11 mouse cellular contexts compared by ENCODE assay signal in the genomic region with DNA sequence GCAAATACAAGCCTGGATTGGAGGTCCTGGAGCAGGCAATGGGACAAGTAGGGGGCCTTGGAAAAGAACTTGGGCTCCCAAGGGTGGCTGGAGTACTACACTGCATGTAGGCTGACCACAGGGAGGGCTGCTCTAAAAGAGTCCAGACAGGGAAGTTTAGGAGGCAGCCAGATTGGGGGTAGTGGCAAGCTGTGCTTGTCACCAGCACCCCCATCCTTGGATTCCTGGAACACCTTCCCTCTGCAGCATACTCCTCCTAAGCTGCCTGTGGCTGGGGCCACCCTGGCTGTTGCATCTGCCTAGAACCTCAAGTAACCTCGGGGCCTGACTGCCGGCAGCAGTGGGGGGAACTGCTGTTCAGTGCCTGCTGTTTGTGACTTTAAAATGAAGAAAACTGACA. TPM values are rescaled to one million over a fixed set of nuclear protein-coding genes. Genes with fewer than 3 reads are reported as not detected.
DNase-seq lines count a peak whose midpoint lies in the region; ATAC-seq and TF ChIP-seq lines count a peak whose summit lies in the region.
"Had no signal": no experiment of that assay in that cellular context is flagged by ENCODE, and none has a peak within 500 bp of the region (broad histone marks: within the 10 kb centered on the region; RNA-seq: fewer than 3 reads in every experiment).

No protein-coding gene starts in this region.

- WGBS in heart, embryonic 15.5 days: 56% methylated on average over 2 of the region's 2 CpGs
- WGBS in lung, postnatal 0 days: 70% methylated on average over 2 of the region's 2 CpGs
- WGBS in liver, postnatal 0 days (ENCODE audit: insufficient replicate concordance): 67% methylated on average over 2 of the region's 2 CpGs

- H3K27ac ChIP-seq in heart, embryonic 15.5 days: peak overlapping the region; percentile 50
- no peak overlapping the region for H3K27ac ChIP-seq in lung, postnatal 0 days (ENCODE audit: low read length)
- peak overlapping the region; percentile 52; the same call in 1 of the 2 replicates for H3K27ac ChIP-seq in liver, postnatal 0 days (ENCODE audit: low read depth)
- H3K27ac ChIP-seq: limb, embryonic 15.5 days had no signal

- no peaks in the 10 kb centered on the region for H3K27me3 ChIP-seq in heart, embryonic 15.5 days
- no peaks in the 10 kb centered on the region for H3K27me3 ChIP-seq in lung, postnatal 0 days (replicated peaks; ENCODE audit: insufficient read depth, low read length)
- no peaks in the 10 kb centered on the region for H3K27me3 ChIP-seq in liver, postnatal 0 days (ENCODE audit: insufficient read depth, low read length)
- H3K27me3 ChIP-seq: limb, embryonic 15.5 days had no signal

- no peak for TF ChIP-seq CTCF in lung, postnatal 0 days (IDR thresholded peaks at IDR 0.05)
- no peak for TF ChIP-seq CTCF in liver, postnatal 0 days (IDR thresholded peaks at IDR 0.05; ENCODE audit: low read depth)

- no peak for DNase-seq in heart, adult 8-10 months (ENCODE audit: low spot score)
- DNase-seq in lung, postnatal 0 days (ENCODE audit: low spot score): no peak
- DNase-seq in lung, postnatal 10 days: no peak
- DNase-seq in liver, postnatal 0 days: no peak
- no peak for DNase-seq in spleen, adult 12 weeks (ENCODE audit: low spot score)
- DNase-seq in thymus, postnatal 14 days: no peak
- DNase-seq: right cerebral cortex, postnatal 25 days had no signal

- no peak overlapping the region for H3K4me2 ChIP-seq in heart, embryonic 15.5 days
- H3K4me2 ChIP-seq in lung, postnatal 0 days (replicated peaks; ENCODE audit: low read depth, low read length): no peak overlapping the region
- H3K4me2 ChIP-seq in liver, postnatal 0 days (ENCODE audit: low read depth, low read length): no peak overlapping the region
- H3K4me2 ChIP-seq: limb, embryonic 15.5 days had no signal

- peaks cover 41% of the 10 kb centered on the region for H3K4me1 ChIP-seq in heart, embryonic 15.5 days (replicated peaks)
- H3K4me1 ChIP-seq in lung, postnatal 0 days (ENCODE audit: insufficient read depth, low read depth, low read length): no peaks in the 10 kb centered on the region
- peaks cover 13% of the 10 kb centered on the region for H3K4me1 ChIP-seq in liver, postnatal 0 days (ENCODE audit: insufficient read depth)

- H3K9me3 ChIP-seq in heart, embryonic 15.5 days (replicated peaks): no peaks in the 10 kb centered on the region
- H3K9me3 ChIP-seq in lung, postnatal 0 days (ENCODE audit: low read length): no peaks in the 10 kb centered on the region
- H3K9me3 ChIP-seq in liver, postnatal 0 days (ENCODE audit: low read length): no peaks in the 10 kb centered on the region
- H3K9me3 ChIP-seq: limb, embryonic 15.5 days had no signal

- H3K9ac ChIP-seq in heart, embryonic 15.5 days: peak overlapping the region; percentile 0; the same call in 1 of the 2 replicates
- H3K9ac ChIP-seq in lung, postnatal 0 days (replicated peaks; ENCODE audit: low read depth): no peak overlapping the region
- H3K9ac ChIP-seq in liver, postnatal 0 days (replicated peaks): 0 out of 2 replicates have a peak overlapping the region, but pooled peaks have one; percentile 26
- H3K9ac ChIP-seq: limb, embryonic 15.5 days had no signal

- ATAC-seq in heart, embryonic 15.5 days (replicated peaks; ENCODE audit: insufficient number of reproducible peaks, insufficient read depth, low FRiP score, low read depth): no peak
- peak; percentile 14; the same call in 1 of the 2 replicates for ATAC-seq in lung, postnatal 0 days
- ATAC-seq in liver, postnatal 0 days: peak; percentile 22
- ATAC-seq: activated CD4-positive, CD25-positive, alpha-beta regulatory T cell, adult 4 months had no signal

- no peak overlapping the region for H3K4me3 ChIP-seq in heart, embryonic 15.5 days
- no peak overlapping the region for H3K4me3 ChIP-seq in lung, postnatal 0 days (ENCODE audit: low read depth, low read length)
- H3K4me3 ChIP-seq in liver, postnatal 0 days (ENCODE audit: low read depth, low read length): no peak overlapping the region
- H3K4me3 ChIP-seq: erythroblast, embryonic 14.5 days; limb, embryonic 15.5 days had no signal

- TF ChIP-seq EP300 in lung, postnatal 0 days (IDR thresholded peaks at IDR 0.05): no peak
- TF ChIP-seq EP300 in liver, postnatal 0 days (IDR thresholded peaks at IDR 0.05; ENCODE audit: low read depth): no peak

- peaks cover 61% of the 10 kb centered on the region for H3K36me3 ChIP-seq in heart, embryonic 15.5 days
- H3K36me3 ChIP-seq in lung, postnatal 0 days (ENCODE audit: insufficient read depth, low read length): no peaks in the 10 kb centered on the region
- peaks cover 54% of the 10 kb centered on the region for H3K36me3 ChIP-seq in liver, postnatal 0 days (replicated peaks; ENCODE audit: insufficient read depth, low read length)

RNA-seq across cellular contexts. Expression of gene Txnrd2, which starts 20.3 kb away (rescaled TPM):
- polyA plus RNA-seq in heart, embryonic 15.5 days (2015; fragmentation: Nextera tagmentation; extraction: Ambion mirVana): 35.3 and 37.7 TPM in 2 replicates
- total RNA-seq in heart, adult 8-10 months (2022): 10 to 100 TPM; 37.0 to 49.9 (median 42.1) TPM
- polyA plus RNA-seq in lung, postnatal 0 days (2015; fragmentation: Nextera tagmentation; extraction: Ambion mirVana): 20.0 and 20.9 TPM in 2 replicates
- polyA plus RNA-seq in liver, postnatal 0 days (2015; fragmentation: Nextera tagmentation; extraction: Ambion mirVana): 51.2 and 53.3 TPM in 2 replicates

RNA-seq across cellular contexts. Expression of gene Comt, which starts 20.8 kb away (rescaled TPM):
- 113 and 129 TPM in 2 replicates for polyA plus RNA-seq in heart, embryonic 15.5 days (2015; fragmentation: Nextera tagmentation; extraction: Ambion mirVana)
- 100 to 1,000 TPM; 146 to 174 (median 157) TPM for total RNA-seq in heart, adult 8-10 months (2022)
- 109 and 111 TPM in 2 replicates for polyA plus RNA-seq in lung, postnatal 0 days (2015; fragmentation: Nextera tagmentation; extraction: Ambion mirVana)
- 100 and 125 TPM in 2 replicates for polyA plus RNA-seq in liver, postnatal 0 days (2015; fragmentation: Nextera tagmentation; extraction: Ambion mirVana)

RNA-seq across cellular contexts. Expression of gene Arvcf, which starts 57.9 kb away (rescaled TPM):
- polyA plus RNA-seq in heart, embryonic 15.5 days (2015; fragmentation: Nextera tagmentation; extraction: Ambion mirVana): 28.4 and 40.0 TPM in 2 replicates
- total RNA-seq in heart, adult 8-10 months (2022): 10 to 100 TPM; 12.6 to 20.0 (median 16.2) TPM
- 14.6 and 18.5 TPM in 2 replicates for polyA plus RNA-seq in lung, postnatal 0 days (2015; fragmentation: Nextera tagmentation; extraction: Ambion mirVana)
- 7.0 and 9.7 TPM in 2 replicates for polyA plus RNA-seq in liver, postnatal 0 days (2015; fragmentation: Nextera tagmentation; extraction: Ambion mirVana)

RNA-seq across cellular contexts. Expression of gene Tango2, which starts 58.0 kb away (rescaled TPM):
- 61.4 and 61.5 TPM in 2 replicates for polyA plus RNA-seq in heart, embryonic 15.5 days (2015; fragmentation: Nextera tagmentation; extraction: Ambion mirVana)
- total RNA-seq in heart, adult 8-10 months (2022): 100 to 1,000 TPM; 184 to 210 (median 190) TPM
- 23.7 and 25.2 TPM in 2 replicates for polyA plus RNA-seq in lung, postnatal 0 days (2015; fragmentation: Nextera tagmentation; extraction: Ambion mirVana)
- 54.1 and 61.1 TPM in 2 replicates for polyA plus RNA-seq in liver, postnatal 0 days (2015; fragmentation: Nextera tagmentation; extraction: Ambion mirVana)
